Mouse (Mus musculus) subcutaneous adipose tissue, adult 2 months (tissue): ENCODE data around the gene Sbf1. TPM values are rescaled to one million over a fixed set of nuclear protein-coding genes. Genes with fewer than 3 reads are reported as not detected.

Experiments
- polyA plus RNA-seq: library from polyadenylated mRNA; depleted of rRNA; stranded (reverse); fragments of >200 nt; gene quantifications from 2 replicates; pipeline ENCODE4 v1.2.3, GENCODE M21; 2012; ENCODE audit warnings: low replicate concordance; rRNA removed

The Sbf1 gene
- 169 and 209 TPM in 2 replicates for polyA plus RNA-seq

DNA sequence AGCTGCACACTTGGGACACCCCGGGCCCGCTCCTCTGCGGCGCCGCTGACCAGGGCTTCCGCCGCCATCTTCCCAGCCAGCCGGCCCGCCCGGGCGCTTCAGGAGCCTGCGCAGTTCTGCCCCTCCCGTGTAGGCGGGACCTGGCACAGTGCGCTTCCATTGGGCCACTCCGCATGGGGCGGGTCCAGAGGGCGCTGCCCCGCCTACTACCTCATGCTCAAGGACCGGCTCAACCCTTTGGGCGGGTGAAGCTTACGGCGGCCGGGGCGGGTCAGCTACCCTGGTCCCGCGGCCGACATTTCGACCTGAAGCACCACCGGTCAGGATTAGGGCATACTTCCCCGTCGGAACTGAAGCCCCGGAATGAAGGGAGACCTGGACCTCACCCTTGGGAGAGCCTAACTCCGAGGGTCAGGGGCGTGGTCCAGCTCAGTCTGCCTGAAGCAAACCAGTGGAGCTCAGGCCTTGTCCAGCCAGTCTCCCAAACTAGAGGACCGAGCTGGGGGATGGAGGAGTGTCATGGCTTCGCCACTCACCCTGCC is at the start of gene Sbf1:
Gene Sbf1, minus strand, starts transcription at position 122 of the 542 bp plus-strand sequence.

GRCm38 (mm10) chr15:89355241-89356187 is 40.4 kb upstream of the Sbf1 start, which contains the start of the genes Lmf2 and Ncaph2:
Lmf2 (minus strand) TSS chr15:89355659.
Ncaph2 (plus strand) TSS chr15:89355719.

GRCm38 (mm10) chr15:89334271-89334670 is 19.2 kb upstream of the Sbf1 start, which contains the start of gene Miox:
Miox (plus strand) TSS chr15:89334398.

GRCm38 (mm10) chr15:89322670-89323522 is 7.8 kb upstream of the Sbf1 start, which contains the start of gene Adm2:
Adm2 (plus strand) TSS chr15:89322720.

Other genes with a start within 250 kb of the Sbf1 start
- gene Trabd, start 240.2 kb downstream of the Sbf1 start, polyA plus RNA-seq, result 33.3 and 53.5 TPM in 2 replicates
- 40.9 and 49.5 TPM in 2 replicates for gene Selenoo, start 226.2 kb downstream of the Sbf1 start, polyA plus RNA-seq
- 27.8 and 39.6 TPM in 2 replicates for gene Tubgcp6, start 192.2 kb downstream of the Sbf1 start, polyA plus RNA-seq
- 41.7 and 54.8 TPM in 2 replicates for gene Hdac10, start 186.6 kb downstream of the Sbf1 start, polyA plus RNA-seq
- 18.6 and 31.5 TPM in 2 replicates for gene Mapk12, start 174.6 kb downstream of the Sbf1 start, polyA plus RNA-seq
- 11.1 and 14.2 TPM in 2 replicates for gene Mapk11, start 165.7 kb downstream of the Sbf1 start, polyA plus RNA-seq
- 65.4 and 208 TPM in 2 replicates for gene Plxnb2, start 134.5 kb downstream of the Sbf1 start, polyA plus RNA-seq
- 12.7 and 21.1 TPM in 2 replicates for gene Dennd6b, start 118.8 kb downstream of the Sbf1 start, polyA plus RNA-seq
- 60.4 and 149 TPM in 2 replicates for gene Ppp6r2, start 103.8 kb downstream of the Sbf1 start, polyA plus RNA-seq
- gene Adm2, start 7.4 kb upstream of the Sbf1 start, polyA plus RNA-seq, result 0.18 TPM in 1 of 2 replicates, not detected in the other
- gene Miox, start 19.1 kb upstream of the Sbf1 start, polyA plus RNA-seq, result not detected in 2 replicates
- 49.7 and 68.9 TPM in 2 replicates for gene Lmf2, start 40.3 kb upstream of the Sbf1 start, polyA plus RNA-seq
- gene Ncaph2, start 40.4 kb upstream of the Sbf1 start, polyA plus RNA-seq, result 111 and 131 TPM in 2 replicates
- 31.0 and 49.1 TPM in 2 replicates for gene Sco2, start 58.5 kb upstream of the Sbf1 start, polyA plus RNA-seq
- 2.2 and 2.5 TPM in 2 replicates for gene Tymp, start 61.7 kb upstream of the Sbf1 start, polyA plus RNA-seq
- gene Odf3b, start 64.0 kb upstream of the Sbf1 start, polyA plus RNA-seq, result 3.5 and 8.1 TPM in 2 replicates
- gene Klhdc7b, start 69.6 kb upstream of the Sbf1 start, polyA plus RNA-seq, result not detected in 2 replicates
- gene Syce3, start 95.2 kb upstream of the Sbf1 start, polyA plus RNA-seq, result not detected in 2 replicates
- 23.9 and 81.0 TPM in 2 replicates for gene Cpt1b, start 110.6 kb upstream of the Sbf1 start, polyA plus RNA-seq
- gene C730034F03Rik, start 114.3 kb upstream of the Sbf1 start, polyA plus RNA-seq, result 1.1 and 1.2 TPM in 2 replicates
- gene Gm44502, start 114.4 kb upstream of the Sbf1 start, polyA plus RNA-seq, result 0.53 TPM in 1 of 2 replicates, not detected in the other
- 74.5 and 84.9 TPM in 2 replicates for gene Chkb, start 114.6 kb upstream of the Sbf1 start, polyA plus RNA-seq
- gene Mapk8ip2, start 138.6 kb upstream of the Sbf1 start, polyA plus RNA-seq, result 0.03 and 0.73 TPM in 2 replicates
- 58.6 and 80.0 TPM in 2 replicates for gene Arsa, start 162.1 kb upstream of the Sbf1 start, polyA plus RNA-seq
- gene Shank3, start 184.3 kb upstream of the Sbf1 start, polyA plus RNA-seq, result 28.8 and 64.8 TPM in 2 replicates